Mouse (Mus musculus) neural tube, embryonic 15.5 days (tissue): ENCODE measurements around the gene Olfr1281. TPM values are rescaled to one million over a fixed set of nuclear protein-coding genes. Genes with fewer than 3 reads are reported as not detected.
"Not testable (repeated sequence)": the region's sequence is repeated elsewhere in the genome, so short reads cannot be mapped to it uniquely, and the experiment has no call there.

ENCODE experiments used
- ATAC-seq: fragments of 200-750 bp; cut with Nextera tagmentation; 2 replicates; pipeline ENCODE4 v1.8.0; 2017; ENCODE audit warnings: mild to moderate bottlenecking, moderate TSS enrichment, moderate library complexity; ENCODE audit not compliant: low FRiP score
- H3K27ac ChIP-seq: fragments of 300-500 bp; sonication (generic); replicated peaks from 2 replicates; pipeline ENCODE4 v1.5.1; 2015; ENCODE audit warnings: mild to moderate bottlenecking, inconsistent platforms
- H3K27me3 ChIP-seq: fragments of 300-500 bp; sonication (generic); replicated peaks from 2 replicates; pipeline ENCODE4 v1.6.1; 2015; ENCODE audit warnings: inconsistent platforms
- H3K36me3 ChIP-seq: fragments of 300-500 bp; sonication (generic); 2 replicates; pipeline ENCODE4 v1.6.1; 2015; ENCODE audit warnings: inconsistent platforms
- H3K4me1 ChIP-seq: fragments of 300-500 bp; sonication (generic); 2 replicates; pipeline ENCODE4 v1.6.1; 2015; ENCODE audit warnings: inconsistent platforms
- H3K4me2 ChIP-seq: fragments of 300-500 bp; sonication (generic); 2 replicates; pipeline ENCODE4 v1.6.1; 2015; ENCODE audit warnings: inconsistent platforms, mild to moderate bottlenecking, moderate library complexity
- H3K4me3 ChIP-seq: fragments of 300-500 bp; sonication (generic); replicated peaks from 2 replicates; pipeline ENCODE4 v1.5.1; 2015; ENCODE audit warnings: mild to moderate bottlenecking, inconsistent platforms
- H3K9ac ChIP-seq: fragments of 300-500 bp; sonication (generic); replicated peaks from 2 replicates; pipeline ENCODE4 v1.6.1; 2015; ENCODE audit warnings: mild to moderate bottlenecking, inconsistent platforms
- H3K9me3 ChIP-seq: fragments of 300-500 bp; sonication (generic); replicated peaks from 2 replicates; pipeline ENCODE4 v1.6.1; 2016; ENCODE audit warnings: inconsistent platforms
- WGBS: fragments of 180-500 bp; shearing (Covaris S2); methylation state at CpG from one replicate; pipeline ENCODE4 v1.1.7; 2015; ENCODE audit warnings: mixed read lengths; 5-methylcytosine and 5-hydroxymethylcytosine counted together
- polyA plus RNA-seq: library from polyadenylated mRNA; unstranded; fragments of >200 nt; fragmentation: Nextera tagmentation; extraction: Ambion mirVana; gene quantifications from 2 replicates; pipeline ENCODE4 v1.2.1, GENCODE M21; 2015

Gene Olfr1281
- not detected in 2 replicates for polyA plus RNA-seq

DNA sequence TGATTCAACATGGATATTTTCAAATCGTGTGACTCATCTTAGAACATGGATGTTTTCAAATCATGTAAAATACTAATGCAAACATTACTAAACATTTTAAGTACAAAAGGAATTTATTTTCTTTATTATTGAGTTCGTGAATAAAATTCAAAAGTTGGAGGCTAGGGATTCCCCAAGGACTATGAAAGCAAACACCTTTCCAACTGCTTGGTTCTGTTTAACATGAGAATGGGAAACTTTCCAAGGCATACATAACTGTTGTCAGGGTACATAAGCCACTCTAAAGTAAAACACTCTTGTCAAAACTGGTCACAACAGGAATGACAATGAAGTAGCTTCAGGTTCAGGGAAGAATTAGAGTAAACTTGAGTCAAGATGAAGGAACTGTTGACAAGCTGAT, at the start of gene Olfr1281:
Gene Olfr1281, plus strand, starts transcription at position 301 of the 400 bp plus-strand sequence.
- no peaks in the 10 kb centered on the region for H3K36me3 ChIP-seq
- H3K9me3 ChIP-seq = no peaks in the 10 kb centered on the region
- H3K27me3 ChIP-seq = no peaks in the 10 kb centered on the region
- no peak for ATAC-seq
- H3K4me1 ChIP-seq = no peaks in the 10 kb centered on the region
- no peak within 1 kb of the TSS for H3K9ac ChIP-seq
- no peak within 1 kb of the TSS for H3K4me3 ChIP-seq
- no peak within 1 kb of the TSS for H3K4me2 ChIP-seq
- WGBS = 80% methylated on average over 2 of the region's 2 CpGs
- H3K27ac ChIP-seq = no peak within 1 kb of the TSS

DNA sequence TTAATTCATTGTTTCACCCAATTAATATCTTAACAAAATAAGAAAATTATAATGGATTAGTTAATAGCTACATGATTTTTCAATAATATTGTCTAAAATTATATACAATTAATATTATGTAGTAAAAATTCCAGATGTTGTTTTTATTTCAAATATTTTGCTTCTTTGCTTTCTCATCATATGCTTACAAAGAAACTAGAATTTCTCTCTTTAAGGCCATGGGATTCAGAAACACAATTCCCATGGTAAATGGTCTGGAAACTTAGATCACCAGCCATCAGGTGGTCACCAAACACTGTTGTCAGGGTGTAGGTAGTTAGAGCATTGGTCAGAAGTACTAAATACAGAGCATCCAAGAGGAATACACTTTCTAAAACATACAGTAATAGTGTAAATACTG, 36.5 kb upstream of the Olfr1281 start, which contains the start of gene Olfr1278:
Gene Olfr1278, plus strand, starts transcription at position 301 of the 400 bp plus-strand sequence.
- no peak within 1 kb of the TSS for H3K4me2 ChIP-seq
- no peak for ATAC-seq
- no peak within 1 kb of the TSS for H3K4me3 ChIP-seq
- no peaks in the 10 kb centered on the region for H3K4me1 ChIP-seq
- H3K9ac ChIP-seq = no peak within 1 kb of the TSS
- no peaks in the 10 kb centered on the region for H3K9me3 ChIP-seq
- no peaks in the 10 kb centered on the region for H3K27me3 ChIP-seq
- H3K27ac ChIP-seq = no peak within 1 kb of the TSS
- H3K36me3 ChIP-seq = no peaks in the 10 kb centered on the region

DNA sequence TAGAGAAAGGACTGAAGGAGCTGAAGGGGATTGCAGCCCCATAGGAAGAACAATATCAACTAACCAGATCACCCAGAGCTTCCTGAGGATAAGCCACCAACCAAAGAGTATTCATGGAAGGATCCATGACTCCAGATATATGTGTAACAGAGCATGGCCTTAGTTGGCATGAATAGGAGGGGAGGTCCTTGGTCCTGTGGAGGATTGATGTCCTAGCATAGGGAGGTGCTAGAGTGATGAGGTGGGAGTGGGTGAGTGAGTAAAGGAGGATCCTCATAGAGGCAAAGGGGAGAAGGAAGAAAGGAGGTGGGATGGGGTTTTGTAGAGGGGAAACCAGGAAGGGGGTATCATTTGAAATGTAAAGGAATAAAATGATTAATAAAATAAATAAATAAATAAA, 27.8 kb upstream of the Olfr1281 start:
- no peak overlapping the region for H3K4me3 ChIP-seq
- no peak overlapping the region for H3K4me2 ChIP-seq
- no peak overlapping the region for H3K9ac ChIP-seq
- H3K9me3 ChIP-seq = no peaks in the 10 kb centered on the region
- no peaks in the 10 kb centered on the region for H3K27me3 ChIP-seq
- H3K4me1 ChIP-seq = no peaks in the 10 kb centered on the region
- no peak overlapping the region for H3K27ac ChIP-seq
- ATAC-seq = no peak
- H3K36me3 ChIP-seq = no peaks in the 10 kb centered on the region

DNA sequence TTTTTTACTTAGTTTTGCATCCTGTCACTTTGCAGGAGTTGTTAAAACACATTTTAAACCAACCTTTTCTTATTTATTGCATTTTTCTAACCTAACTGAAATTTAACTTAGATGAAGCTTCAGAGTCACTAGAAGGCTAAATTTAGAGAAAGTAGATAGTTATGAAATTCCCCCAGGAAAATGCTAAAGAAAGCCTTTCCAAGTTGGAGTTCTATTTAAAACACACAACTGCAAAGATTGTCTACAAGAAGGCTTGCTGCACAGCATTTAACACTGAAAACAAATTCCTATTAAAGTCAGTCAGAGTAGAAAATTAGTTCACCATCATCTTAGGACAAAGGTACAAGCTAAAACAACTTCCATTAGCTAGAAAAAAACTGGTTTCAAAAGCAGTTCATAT, 25.9 kb upstream of the Olfr1281 start, which contains the start of gene Olfr1279:
Gene Olfr1279, plus strand, starts transcription at position 262 of the 400 bp plus-strand sequence.
- no peak within 1 kb of the TSS for H3K9ac ChIP-seq
- H3K4me3 ChIP-seq = no peak within 1 kb of the TSS
- H3K9me3 ChIP-seq = no peaks in the 10 kb centered on the region
- no peak within 1 kb of the TSS for H3K27ac ChIP-seq
- no peak within 1 kb of the TSS for H3K4me2 ChIP-seq
- H3K36me3 ChIP-seq = no peaks in the 10 kb centered on the region
- H3K27me3 ChIP-seq = no peaks in the 10 kb centered on the region
- ATAC-seq = no peak
- no peaks in the 10 kb centered on the region for H3K4me1 ChIP-seq

DNA sequence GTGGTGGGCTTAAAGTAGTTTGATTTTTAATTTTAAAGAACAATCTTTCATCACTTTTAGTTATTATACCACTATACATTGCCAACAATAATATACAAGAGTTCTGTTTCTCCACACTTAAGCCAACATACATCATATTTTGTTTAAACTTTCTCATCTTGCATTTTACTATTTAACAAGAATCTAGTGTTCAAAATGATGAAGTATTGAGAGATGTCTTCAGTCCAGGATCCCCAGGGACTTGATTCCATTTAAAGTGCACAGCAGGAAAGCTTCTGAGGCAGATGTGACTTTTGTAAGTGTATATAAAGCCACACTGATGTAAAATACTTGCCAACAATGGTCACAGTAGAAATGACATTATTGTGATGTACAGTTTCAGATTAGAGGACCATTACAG, 12.6 kb upstream of the Olfr1281 start, which contains the start of gene Olfr1280:
Gene Olfr1280, plus strand, starts transcription at position 301 of the 400 bp plus-strand sequence.
- no peak within 1 kb of the TSS for H3K4me3 ChIP-seq
- H3K36me3 ChIP-seq = no peaks in the 10 kb centered on the region
- no peak for ATAC-seq
- no peaks in the 10 kb centered on the region for H3K9me3 ChIP-seq
- no peak within 1 kb of the TSS for H3K9ac ChIP-seq
- no peaks in the 10 kb centered on the region for H3K27me3 ChIP-seq
- H3K27ac ChIP-seq = no peak within 1 kb of the TSS
- H3K4me2 ChIP-seq = no peak within 1 kb of the TSS
- no peaks in the 10 kb centered on the region for H3K4me1 ChIP-seq

DNA sequence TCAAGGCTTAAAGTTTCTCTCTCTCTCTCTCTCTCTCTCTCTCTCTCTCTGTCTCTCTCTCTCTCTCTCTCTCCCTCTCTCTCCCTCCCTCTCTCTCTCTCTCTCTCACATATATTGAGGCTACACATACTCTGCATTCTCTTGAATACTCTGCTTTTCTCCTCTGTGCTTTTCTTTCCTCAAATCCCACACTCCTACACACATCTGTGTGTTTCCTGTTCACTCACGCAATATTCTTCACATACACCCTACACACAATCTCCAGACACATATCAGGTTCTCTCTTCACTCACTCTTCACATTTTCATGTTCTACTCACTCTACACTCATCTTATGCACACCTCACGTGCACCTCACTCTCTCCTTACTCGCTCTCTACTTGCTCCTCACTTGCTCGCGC, 7.4 kb downstream of the Olfr1281 start:
- not testable (repeated sequence) for H3K9ac ChIP-seq, H3K4me3 ChIP-seq, H3K9me3 ChIP-seq, H3K27ac ChIP-seq, H3K4me2 ChIP-seq, H3K27me3 ChIP-seq, H3K36me3 ChIP-seq, H3K4me1 ChIP-seq, ATAC-seq
- 92% methylated on average over 5 of the region's 5 CpGs for WGBS

DNA sequence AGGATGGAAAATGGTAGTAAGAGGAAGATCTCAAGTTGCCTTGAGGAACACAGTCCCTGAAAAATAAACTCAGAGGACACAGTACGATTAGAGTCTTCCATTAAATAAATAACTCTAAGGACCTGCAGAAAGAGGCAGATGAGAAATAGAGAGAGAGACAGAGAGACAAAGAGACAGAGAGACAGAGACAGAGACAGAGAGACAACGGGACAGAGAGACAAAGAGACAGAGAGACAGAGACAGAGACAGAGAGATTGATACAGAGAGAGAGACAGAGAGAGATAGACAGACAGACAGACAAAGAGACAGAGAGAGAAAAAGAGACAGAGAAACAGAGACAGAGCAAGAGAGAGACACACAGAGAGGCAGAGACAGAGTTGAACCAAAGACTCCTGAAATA, 9.7 kb downstream of the Olfr1281 start, which contains the start of gene Olfr1282:
Gene Olfr1282, minus strand, starts transcription at position 101 of the 400 bp plus-strand sequence.
- Histone ChIP-seq H3K9ac (no peak within 1 kb of the TSS), H3K4me2 (no peak within 1 kb of the TSS), H3K9me3 (no peaks in the 10 kb centered on the region), H3K4me3 (no peak within 1 kb of the TSS), H3K27me3 (no peaks in the 10 kb centered on the region), H3K4me1 (no peaks in the 10 kb centered on the region), H3K27ac (no peak within 1 kb of the TSS), H3K36me3 (no peaks in the 10 kb centered on the region)
- ATAC-seq = no peak
- WGBS = 74% methylated on average over 2 of the region's 2 CpGs

DNA sequence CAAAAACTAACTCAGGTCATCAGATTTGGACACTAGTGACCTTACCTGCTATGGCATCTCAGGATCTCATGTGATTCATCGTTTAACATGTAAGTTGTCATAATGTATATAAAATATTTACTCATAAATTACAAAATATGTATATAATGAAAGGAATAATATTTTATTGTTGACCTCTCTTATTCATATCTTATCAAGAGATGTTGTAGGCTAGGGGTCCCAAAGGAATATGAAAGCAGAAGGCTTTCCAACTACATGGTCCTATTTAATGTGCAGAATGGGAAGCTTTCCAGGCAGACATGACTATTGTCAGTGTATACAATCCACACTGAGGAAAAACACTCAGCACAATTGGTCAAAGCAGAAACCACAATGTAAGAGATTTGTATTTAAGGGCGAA, 40.2 kb downstream of the Olfr1281 start, which contains the start of gene Olfr1283:
Gene Olfr1283, plus strand, starts transcription at position 301 of the 400 bp plus-strand sequence.
- Histone ChIP-seq H3K9ac (no peak within 1 kb of the TSS), H3K9me3 (no peaks in the 10 kb centered on the region), H3K4me2 (no peak within 1 kb of the TSS), H3K4me3 (no peak within 1 kb of the TSS), H3K36me3 (no peaks in the 10 kb centered on the region), H3K27me3 (no peaks in the 10 kb centered on the region), H3K27ac (no peak within 1 kb of the TSS), H3K4me1 (no peaks in the 10 kb centered on the region)
- 80% methylated on average over 2 of the region's 2 CpGs for WGBS
- ATAC-seq = no peak

DNA sequence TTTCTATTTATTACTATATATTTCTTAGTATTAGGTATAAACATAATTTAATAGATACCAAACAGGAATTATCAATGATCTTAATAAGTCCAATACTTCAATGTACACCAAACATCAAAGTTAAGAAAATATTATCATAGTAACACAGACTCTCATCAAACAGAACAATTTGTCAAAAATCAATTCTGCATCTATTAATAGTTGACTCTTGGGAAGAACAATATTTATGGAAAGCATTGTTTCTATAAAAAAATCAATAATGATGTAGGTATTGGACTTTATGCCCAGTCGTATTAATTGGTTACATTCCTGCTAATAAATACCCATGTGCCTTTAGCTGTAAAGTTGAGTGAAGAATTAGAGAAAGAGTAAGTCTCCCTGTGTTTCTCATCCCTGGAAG, 48.9 kb downstream of the Olfr1281 start, which contains the start of gene Olfr1284:
Gene Olfr1284, plus strand, starts transcription at position 301 of the 400 bp plus-strand sequence.
- Histone ChIP-seq H3K9me3 (no peaks in the 10 kb centered on the region), H3K4me3 (no peak within 1 kb of the TSS), H3K9ac (no peak within 1 kb of the TSS), H3K4me2 (no peak within 1 kb of the TSS), H3K4me1 (no peaks in the 10 kb centered on the region), H3K27ac (no peak within 1 kb of the TSS), H3K36me3 (no peaks in the 10 kb centered on the region), H3K27me3 (no peaks in the 10 kb centered on the region)
- WGBS = 89% methylated on average over 1 of the region's 1 CpGs
- ATAC-seq = no peak

Other genes with a start within 250 kb of the Olfr1281 start
- gene Gm13941, start 220.5 kb upstream of the Olfr1281 start, polyA plus RNA-seq = not detected in 2 replicates
- gene Gm15130, start 173.6 kb upstream of the Olfr1281 start, polyA plus RNA-seq = not detected in 2 replicates
- not detected in 2 replicates for gene 4930430A15Rik, start 96.9 kb upstream of the Olfr1281 start, polyA plus RNA-seq
- not detected in 2 replicates for gene Olfr1275, start 91.2 kb upstream of the Olfr1281 start, polyA plus RNA-seq
- gene Olfr1276, start 72.0 kb upstream of the Olfr1281 start, polyA plus RNA-seq = not detected in 2 replicates
- gene Olfr1277, start 52.4 kb upstream of the Olfr1281 start, polyA plus RNA-seq = not detected in 2 replicates
- gene Olfr1278, start 36.4 kb upstream of the Olfr1281 start, polyA plus RNA-seq = not detected in 2 replicates
- gene Olfr1279, start 25.9 kb upstream of the Olfr1281 start, polyA plus RNA-seq = not detected in 2 replicates
- gene Olfr1280, start 12.5 kb upstream of the Olfr1281 start, polyA plus RNA-seq = not detected in 2 replicates
- gene Olfr1282, start 9.6 kb downstream of the Olfr1281 start, polyA plus RNA-seq = not detected in 2 replicates
- not detected in 2 replicates for gene Olfr1283, start 40.3 kb downstream of the Olfr1281 start, polyA plus RNA-seq
- gene Olfr1284, start 49.0 kb downstream of the Olfr1281 start, polyA plus RNA-seq = not detected in 2 replicates
- not detected in 2 replicates for gene Olfr1286, start 96.6 kb downstream of the Olfr1281 start, polyA plus RNA-seq
- not detected in 2 replicates for gene Olfr1287, start 122.6 kb downstream of the Olfr1281 start, polyA plus RNA-seq
- not detected in 2 replicates for gene Olfr1288, start 147.6 kb downstream of the Olfr1281 start, polyA plus RNA-seq
- gene Olfr1289, start 154.3 kb downstream of the Olfr1281 start, polyA plus RNA-seq = not detected in 2 replicates
- not detected in 2 replicates for gene Olfr1290, start 167.3 kb downstream of the Olfr1281 start, polyA plus RNA-seq
- gene Olfr1291-ps1, start 170.7 kb downstream of the Olfr1281 start, polyA plus RNA-seq = not detected in 2 replicates
- not detected in 2 replicates for gene Olfr1293-ps, start 198.7 kb downstream of the Olfr1281 start, polyA plus RNA-seq
- gene Olfr1294, start 213.8 kb downstream of the Olfr1281 start, polyA plus RNA-seq = not detected in 2 replicates
- gene Olfr1295, start 243.2 kb downstream of the Olfr1281 start, polyA plus RNA-seq = not detected in 2 replicates